Mouse (Mus musculus) G1E-ER4 (cell line): Measurements from ENCODE around the gene Ppdpf. TPM values are rescaled to one million over a fixed set of nuclear protein-coding genes. Genes with fewer than 3 reads are reported as not detected.

ENCODE experiments used
- GATA1 ChIP-seq: IDR thresholded peaks from one replicate; pipeline ENCODE4 v1.8.0; 2012; ENCODE audit warnings: low read length, inconsistent platforms
- polyA plus RNA-seq: library from polyadenylated mRNA; stranded (reverse); fragments of >175 nt; gene quantifications from 2 replicates; pipeline ENCODE4 v1.2.3, GENCODE M21; 2012

The Ppdpf gene
- 208 and 260 TPM in 2 replicates for polyA plus RNA-seq

DNA sequence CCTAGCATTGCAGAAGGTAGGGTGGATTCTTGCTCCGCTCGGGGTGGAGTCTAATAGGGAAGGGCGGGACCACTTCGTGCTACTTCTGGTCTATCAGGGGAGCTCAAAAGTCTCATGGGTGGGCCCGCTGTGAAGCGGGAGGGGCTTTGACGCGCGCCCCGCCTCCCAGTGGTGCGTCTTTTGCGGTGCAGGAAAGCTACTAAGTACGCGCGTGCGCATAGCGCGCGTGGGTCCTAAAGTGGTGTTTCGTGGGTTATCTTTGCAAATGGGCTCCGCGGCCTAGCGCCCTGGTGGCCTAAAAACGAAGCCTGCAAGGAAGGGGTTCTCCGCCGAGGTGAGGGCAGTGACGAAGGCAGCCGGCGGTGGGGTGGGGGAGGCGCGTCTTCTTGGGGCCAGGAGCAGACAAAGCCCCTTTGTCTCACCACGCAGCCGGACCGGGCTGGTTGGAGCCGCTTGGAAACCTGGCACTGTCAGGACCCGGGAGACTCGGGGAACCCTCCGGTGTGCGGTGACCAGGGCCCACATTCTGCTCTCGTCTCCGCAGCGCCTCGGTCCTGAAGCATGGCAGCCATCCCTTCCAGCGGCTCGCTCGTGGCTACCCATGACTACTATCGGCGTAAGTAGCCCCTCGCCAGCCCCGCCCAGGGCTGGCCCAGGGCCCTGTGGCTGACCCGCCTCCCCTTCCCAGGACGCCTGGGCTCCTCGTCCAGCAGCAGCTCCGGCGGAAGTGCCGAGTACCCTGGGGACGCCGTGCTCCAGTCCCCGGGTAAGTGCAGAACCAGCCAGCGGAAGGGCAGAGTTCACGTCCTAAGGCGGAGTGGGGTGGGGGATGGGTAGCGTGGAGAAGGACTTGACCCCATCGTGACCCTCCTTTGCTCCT is at the start of gene Ppdpf:
Ppdpf (plus strand) TSS at position 127 of the 880 bp plus-strand sequence.
- TF ChIP-seq GATA1: no peak

DNA sequence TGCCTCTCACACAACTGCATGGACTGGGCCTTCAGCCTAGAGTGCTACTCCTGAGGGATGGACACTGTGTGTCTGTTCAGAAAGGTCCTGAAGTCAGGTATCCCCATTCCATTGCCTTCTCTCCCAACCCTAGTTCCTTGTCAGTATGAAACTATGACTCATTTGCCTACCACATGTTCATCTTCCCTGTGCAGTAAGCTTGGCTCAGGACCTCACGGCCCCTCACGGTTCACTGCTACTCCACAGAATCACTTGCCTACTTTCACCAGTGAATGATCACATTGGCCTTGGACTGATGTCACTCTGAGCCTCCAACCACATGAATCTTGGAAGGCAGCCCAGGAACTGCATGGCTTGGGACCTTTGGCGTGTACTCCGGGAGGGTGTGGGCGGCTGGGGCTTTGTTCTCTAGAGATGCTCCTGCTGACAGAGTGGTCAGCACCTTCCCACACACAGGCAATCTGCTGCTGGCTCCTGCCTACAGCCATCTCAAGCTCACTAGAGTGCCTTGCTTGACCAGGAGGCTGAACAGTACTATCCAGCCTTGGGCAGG is 47.3 kb upstream of the Ppdpf start:
- TF ChIP-seq GATA1: no peak

DNA sequence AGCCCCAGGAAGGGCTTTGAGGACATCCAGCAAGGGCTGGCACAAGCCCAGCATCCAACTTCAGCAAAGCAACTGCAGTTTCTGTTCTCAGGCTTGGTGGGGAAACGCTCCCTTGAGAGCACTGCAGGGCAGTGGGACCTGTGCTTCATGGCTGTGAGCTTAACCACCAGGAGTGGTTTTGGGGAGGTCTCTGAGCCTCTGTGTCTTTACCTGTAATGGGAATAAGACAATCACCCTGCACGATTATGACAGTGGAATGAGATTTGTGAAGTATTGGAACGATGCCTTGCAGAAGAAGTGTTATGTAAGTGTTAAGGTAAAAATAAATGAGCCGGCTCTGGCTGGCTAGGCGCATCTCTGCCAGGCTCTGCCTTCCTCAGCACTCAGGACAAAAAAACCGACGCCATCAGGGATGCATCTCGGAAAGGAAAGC is 44.3 kb upstream of the Ppdpf start:
- no peak for TF ChIP-seq GATA1

DNA sequence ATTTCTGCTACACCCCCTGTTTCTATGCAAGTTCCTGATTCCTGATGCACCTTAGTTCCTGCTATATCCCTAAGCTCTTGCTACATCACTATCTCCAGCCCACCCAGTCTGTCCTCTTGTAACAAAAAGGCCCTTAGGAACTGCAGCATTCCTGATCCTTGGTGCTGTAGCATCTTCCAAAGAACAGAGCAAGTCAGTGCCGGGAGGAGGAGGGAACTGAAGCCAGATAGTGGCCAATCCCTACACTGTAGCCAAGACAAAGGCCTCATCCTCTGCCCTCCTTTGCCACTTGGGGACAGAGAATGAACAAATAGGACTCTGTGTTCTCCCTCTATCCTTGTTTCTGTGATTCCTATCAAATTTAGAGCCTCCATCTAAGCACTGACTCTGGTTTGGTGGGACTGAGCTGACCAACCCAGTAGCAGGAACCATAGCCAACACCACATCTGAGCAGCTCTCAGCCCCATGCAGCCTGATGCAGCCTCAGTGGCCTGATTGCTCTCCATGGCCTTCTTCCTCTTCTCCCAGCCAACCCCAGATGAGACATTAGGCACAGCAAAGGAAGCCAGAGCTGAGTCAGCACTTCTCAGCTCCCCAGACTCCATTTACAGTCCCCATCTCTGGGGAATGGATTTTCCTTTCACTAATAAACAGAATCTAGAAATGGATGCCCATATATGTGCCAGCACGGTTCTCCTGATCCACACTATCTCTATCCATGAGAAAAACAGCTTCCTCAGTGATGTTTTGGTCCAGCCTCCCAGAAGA is 43.4 kb upstream of the Ppdpf start:
- no peak for TF ChIP-seq GATA1

DNA sequence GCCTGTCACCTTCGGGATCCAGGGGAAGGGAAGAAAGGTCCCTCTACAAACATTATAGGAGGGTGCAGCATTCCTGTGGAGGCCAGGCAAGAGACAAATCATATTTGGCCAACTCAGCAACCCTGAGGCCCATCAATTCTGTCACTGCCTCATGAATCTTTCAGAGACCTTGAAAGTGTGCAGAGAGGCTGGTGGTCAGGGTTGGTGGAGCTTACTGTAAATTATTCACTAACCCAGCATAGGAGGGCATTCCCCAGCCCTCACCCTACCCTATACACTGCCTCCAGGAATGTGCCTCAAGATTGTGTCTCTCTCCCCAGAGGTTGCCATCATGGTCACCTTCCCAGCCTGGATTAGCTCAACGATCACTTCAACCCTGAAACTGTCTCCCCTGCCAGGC is 42.4 kb upstream of the Ppdpf start:
- TF ChIP-seq GATA1: no peak

DNA sequence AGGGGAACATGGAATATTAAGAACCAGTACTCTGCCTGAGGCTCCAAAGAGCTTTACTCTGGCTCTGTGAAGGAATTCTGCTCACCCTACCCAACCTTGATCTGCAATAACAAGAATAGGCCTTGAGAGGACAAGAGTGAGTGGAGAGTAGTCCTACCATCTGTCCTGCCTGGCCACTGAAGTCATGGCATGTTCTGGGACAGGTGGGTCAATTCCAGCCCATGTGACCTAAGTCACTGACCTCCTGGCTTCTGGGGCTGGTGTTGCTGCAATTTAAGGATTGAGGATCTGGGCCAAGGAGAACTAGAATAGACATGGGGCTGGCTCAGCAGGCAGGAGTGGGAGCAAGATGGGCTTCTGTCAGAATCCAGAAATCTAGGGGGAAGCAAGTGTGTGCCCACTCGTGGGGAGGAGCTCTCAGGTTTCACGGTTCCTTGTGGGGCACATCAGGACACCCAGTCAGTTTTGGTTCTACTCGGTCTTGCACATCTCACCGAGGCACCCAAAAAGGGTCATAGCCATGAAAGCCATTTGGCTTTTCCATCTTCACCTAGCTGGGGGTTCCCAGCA is 40.0 kb upstream of the Ppdpf start:
- no peak for TF ChIP-seq GATA1

DNA sequence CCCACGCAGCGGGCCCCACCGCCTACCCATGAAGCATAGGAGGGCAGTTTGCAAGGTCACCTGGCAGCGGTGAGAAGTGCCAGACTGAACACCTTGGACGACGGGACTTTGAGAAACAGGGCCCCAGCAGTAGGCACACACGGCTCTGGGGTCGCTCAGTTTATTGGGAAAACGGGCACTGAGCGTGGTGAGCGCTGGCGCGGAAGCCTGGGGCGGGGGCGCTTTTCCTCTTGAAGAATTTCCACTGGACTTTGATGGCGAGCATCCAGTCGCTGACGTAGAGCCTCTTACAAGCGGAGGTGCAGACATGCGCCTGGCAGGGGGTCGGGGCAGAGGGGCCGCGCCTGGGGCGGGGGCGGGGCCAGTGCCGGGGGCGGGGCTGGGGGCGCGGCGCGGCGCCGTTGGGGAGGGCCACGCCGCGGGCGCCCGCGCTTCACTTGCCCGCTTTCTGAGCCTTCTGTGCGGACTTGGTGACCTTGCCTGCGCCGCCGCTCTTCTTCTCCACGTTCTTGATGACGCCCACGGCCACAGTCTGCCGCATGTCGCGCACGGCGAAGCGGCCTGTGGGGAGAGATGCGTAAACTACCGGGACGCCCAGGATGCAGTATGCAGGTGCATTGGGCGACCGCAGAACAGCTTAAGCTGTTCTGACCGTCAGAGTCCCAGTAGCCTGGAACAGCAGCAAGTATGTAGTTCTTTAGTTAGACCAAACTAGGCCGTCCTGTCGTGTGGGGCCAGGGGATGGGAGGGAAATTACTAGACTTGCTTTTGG is 39.3 kb upstream of the Ppdpf start:
- TF ChIP-seq GATA1: no peak

- no peak for TF ChIP-seq GATA1
Measured at GRCm38 (mm10) chr2:181148318-181148955, 38.6 kb upstream of the Ppdpf start.

DNA sequence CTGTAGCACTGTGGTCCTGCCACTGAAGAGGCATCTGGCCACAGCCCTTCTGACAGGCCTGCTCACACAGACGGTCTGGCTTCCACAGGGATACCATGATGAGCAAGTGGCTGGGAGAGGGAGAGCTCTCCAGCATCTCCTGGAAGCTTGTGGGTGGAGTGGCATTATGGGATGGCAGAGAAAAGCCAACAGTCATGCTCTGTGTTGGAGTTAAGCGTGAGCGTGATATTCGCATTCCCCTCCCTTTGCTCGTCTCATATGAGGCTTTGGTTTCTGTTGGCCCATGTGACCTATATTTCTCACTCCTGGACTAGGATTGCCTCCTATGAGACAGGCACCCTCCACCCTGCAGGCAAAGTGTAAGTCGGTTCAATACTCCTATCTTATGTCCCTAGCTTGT is 36.8 kb upstream of the Ppdpf start:
- TF ChIP-seq GATA1: no peak

DNA sequence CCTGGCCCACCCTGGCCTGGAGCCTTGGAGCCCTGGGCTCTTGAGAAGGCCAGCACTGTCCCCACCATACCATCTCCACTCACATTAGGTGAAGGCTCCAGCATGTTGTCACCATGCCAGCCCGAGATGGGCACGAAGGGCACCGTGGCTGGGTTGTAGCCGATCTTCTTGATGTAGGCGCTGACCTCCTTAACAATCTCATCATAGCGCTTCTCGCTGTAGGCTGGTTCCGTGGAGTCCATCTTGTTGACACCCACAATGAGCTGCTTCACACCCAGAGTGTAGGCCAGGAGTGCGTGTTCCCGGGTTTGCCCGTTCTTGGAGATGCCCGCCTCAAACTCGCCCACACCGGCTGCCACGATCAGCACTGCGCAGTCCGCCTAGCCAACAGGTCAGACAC is 34.3 kb upstream of the Ppdpf start:
- TF ChIP-seq GATA1: no peak

DNA sequence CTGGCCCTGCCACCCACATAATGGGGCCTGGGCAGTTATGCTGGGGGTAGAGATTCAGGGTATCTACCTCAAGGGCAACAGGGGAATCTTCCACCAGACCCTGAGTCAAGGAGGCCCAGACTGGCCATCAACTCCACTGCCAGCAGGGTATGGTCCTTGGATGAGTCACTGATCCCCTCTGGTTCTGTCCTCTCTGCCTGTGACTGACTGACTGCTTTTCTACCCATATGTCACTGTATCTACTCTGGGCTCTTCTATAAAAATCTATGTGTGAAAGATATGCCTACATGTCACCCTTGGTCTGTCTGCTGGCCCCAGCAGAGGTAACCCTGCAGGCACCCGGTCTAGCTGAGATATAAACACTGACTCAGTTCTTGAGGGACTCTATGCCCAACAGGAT is 33.9 kb upstream of the Ppdpf start:
- no peak for TF ChIP-seq GATA1

- TF ChIP-seq GATA1: no peak
Measured at GRCm38 (mm10) chr2:181153837-181154236, 33.2 kb upstream of the Ppdpf start.

DNA sequence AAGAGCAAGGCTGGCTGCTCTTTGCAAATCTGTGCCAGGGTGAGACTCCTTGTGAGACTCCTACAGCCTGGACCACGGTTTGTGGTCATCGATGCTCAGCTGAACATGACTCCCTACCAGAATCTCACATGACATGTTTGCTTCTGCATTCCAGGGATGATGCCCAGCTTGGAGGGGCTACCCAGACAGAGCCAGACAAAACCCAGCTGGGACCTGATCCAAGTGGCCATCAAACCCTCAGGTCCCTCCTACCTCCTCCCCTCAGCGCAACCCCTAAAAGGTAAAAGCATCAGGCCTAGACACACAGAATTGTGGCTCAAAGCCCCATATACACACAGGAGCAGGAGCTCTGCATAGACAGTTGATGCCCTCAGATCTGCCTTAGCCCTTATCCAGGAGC is 32.7 kb upstream of the Ppdpf start:
- TF ChIP-seq GATA1: no peak

DNA sequence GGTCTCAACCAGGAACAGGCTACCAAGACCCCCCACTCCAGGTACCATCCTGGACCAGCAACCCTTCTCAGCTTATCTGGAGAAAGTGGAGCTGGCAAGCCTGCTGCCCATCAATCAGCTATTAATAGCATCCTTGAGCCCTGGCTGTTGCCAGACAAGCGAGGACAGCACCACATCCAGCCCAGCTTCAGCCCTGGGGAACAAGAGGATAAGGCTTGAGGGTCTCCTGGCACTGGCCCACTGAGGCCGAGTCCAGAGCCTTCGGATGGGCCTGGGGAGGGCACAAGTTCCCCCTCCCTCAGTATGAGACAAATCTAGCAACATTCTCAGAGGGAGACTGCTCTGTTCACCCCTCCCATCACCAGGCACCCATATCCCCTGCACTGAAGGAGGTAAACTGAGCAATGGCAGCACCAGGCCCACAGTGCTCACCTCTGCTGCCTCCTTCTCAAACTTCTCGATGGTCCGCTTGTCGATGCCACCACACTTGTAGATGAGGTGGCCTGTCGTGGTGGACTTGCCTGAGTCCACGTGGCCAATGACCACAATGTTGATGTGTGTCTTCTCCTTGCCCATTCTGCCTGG is 32.1 kb upstream of the Ppdpf start:
- TF ChIP-seq GATA1: no peak
